Mouse (Mus musculus) effector memory CD4-positive, alpha-beta T cell, adult 7 months (primary cell): ENCODE measurements around the gene 4930404H24Rik. TPM values are rescaled to one million over a fixed set of nuclear protein-coding genes. Genes with fewer than 3 reads are reported as not detected.

ENCODE experiments used
- polyA plus RNA-seq: library from polyadenylated mRNA; unstranded; fragments of 100-300 nt; shearing (Covaris generic); gene quantifications from one replicate; pipeline ENCODE4 v1.2.1, GENCODE M21; 2017

Gene 4930404H24Rik
- not detected for polyA plus RNA-seq

GRCm38 (mm10) chr2:153492573-153493392, at the start of gene 4930404H24Rik:
TSS of gene 4930404H24Rik (plus strand) at chr2:153492790.

DNA sequence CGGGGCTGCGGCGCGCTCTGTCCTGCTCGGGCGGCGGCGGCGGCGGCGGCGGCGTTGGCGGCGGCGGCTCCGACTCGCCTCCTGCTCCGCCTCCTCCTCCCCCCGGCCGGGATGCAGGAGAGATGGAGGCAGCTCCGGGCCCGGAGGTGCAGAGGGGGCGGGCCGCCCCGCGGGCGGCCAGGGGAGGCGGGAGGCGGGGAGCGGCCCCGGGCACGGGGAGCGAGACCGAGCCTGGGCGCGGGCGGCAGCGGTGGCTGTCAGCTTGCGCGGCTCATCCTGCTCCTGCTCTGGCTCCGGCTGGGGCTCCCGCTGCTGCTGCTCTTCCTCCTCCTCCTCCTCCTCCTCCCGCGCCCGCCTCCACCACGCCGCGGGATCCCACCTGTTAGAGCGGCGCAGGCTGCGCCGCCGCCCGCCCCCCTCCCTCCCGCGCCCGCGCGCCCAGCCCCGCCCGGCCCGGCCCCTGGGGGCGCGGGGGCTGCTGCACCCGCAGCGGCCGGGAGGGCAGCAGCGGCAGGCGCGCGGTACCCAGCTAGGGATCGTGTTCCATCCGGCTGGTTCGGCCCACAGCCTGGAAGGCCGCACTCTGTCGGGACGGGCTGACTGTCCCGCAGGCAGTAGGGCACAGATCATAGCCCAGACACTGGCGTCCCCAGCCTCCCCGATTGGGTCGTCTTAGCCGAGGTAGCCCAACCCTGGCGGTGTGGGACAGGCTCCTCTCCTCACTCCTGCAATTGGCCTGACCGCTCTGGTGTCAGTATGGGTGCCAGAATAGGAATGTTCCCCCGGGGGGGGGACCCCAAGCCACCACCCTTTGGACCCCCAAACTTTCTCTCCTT, 37.6 kb downstream of the 4930404H24Rik start, which contains the start of gene Nol4l:
Nol4l (minus strand) TSS at position 41 of the 836 bp plus-strand sequence.

Other genes with a start within 250 kb of the 4930404H24Rik start
- 7.1 TPM for gene Kif3b, start 201.4 kb upstream of the 4930404H24Rik start, polyA plus RNA-seq
- gene Asxl1, start 147.0 kb upstream of the 4930404H24Rik start, polyA plus RNA-seq, result 38.9 TPM
- gene Nol4l, start 37.2 kb downstream of the 4930404H24Rik start, polyA plus RNA-seq, result 1.8 TPM
- 69.3 TPM for gene Commd7, start 140.0 kb downstream of the 4930404H24Rik start, polyA plus RNA-seq
- gene Dnmt3b, start 156.7 kb downstream of the 4930404H24Rik start, polyA plus RNA-seq, result 4.7 TPM
- 0.21 TPM for gene Dnmt3c, start 203.9 kb downstream of the 4930404H24Rik start, polyA plus RNA-seq
- 219 TPM for gene Mapre1, start 248.5 kb downstream of the 4930404H24Rik start, polyA plus RNA-seq